Mouse (Mus musculus) intestine, embryonic 15.5 days (tissue): ENCODE results near the gene Zfp622. TPM values are rescaled to one million over a fixed set of nuclear protein-coding genes. Genes with fewer than 3 reads are reported as not detected.
A peak's percentile ranks its signal among the peaks of the same experiment; 100 is the strongest.

Source experiments
- ATAC-seq: fragments of 200-750 bp; cut with Nextera tagmentation; 2 replicates; pipeline ENCODE4 v1.8.0; 2017; ENCODE audit warnings: moderate TSS enrichment, moderate library complexity
- H3K27ac ChIP-seq: fragments of 300-500 bp; sonication (generic); 2 replicates; pipeline ENCODE4 v1.5.1; 2015; ENCODE audit warnings: mild to moderate bottlenecking, inconsistent platforms
- H3K27me3 ChIP-seq: fragments of 300-500 bp; sonication (generic); replicated peaks from 2 replicates; pipeline ENCODE4 v1.6.1; 2015; ENCODE audit warnings: inconsistent platforms
- H3K36me3 ChIP-seq: fragments of 300-500 bp; sonication (generic); 2 replicates; pipeline ENCODE4 v1.6.1; 2015; ENCODE audit warnings: inconsistent platforms
- H3K4me1 ChIP-seq: fragments of 300-500 bp; sonication (generic); replicated peaks from 2 replicates; pipeline ENCODE4 v1.6.1; 2015; ENCODE audit warnings: inconsistent platforms
- H3K4me2 ChIP-seq: fragments of 300-500 bp; sonication (generic); replicated peaks from 2 replicates; pipeline ENCODE4 v1.6.1; 2015; ENCODE audit warnings: mild to moderate bottlenecking, inconsistent platforms
- H3K4me3 ChIP-seq: fragments of 300-500 bp; sonication (generic); replicated peaks from 2 replicates; pipeline ENCODE4 v1.5.1; 2015; ENCODE audit warnings: inconsistent platforms
- H3K9ac ChIP-seq: fragments of 300-500 bp; sonication (generic); 2 replicates; pipeline ENCODE4 v1.6.1; 2015; ENCODE audit warnings: inconsistent platforms
- H3K9me3 ChIP-seq: fragments of 300-500 bp; sonication (generic); 2 replicates; pipeline ENCODE4 v1.6.1; 2016; ENCODE audit warnings: inconsistent platforms
- WGBS: fragments of 180-500 bp; shearing (Covaris S2); methylation state at CpG from one replicate; pipeline ENCODE4 v1.1.7; 2015; 5-methylcytosine and 5-hydroxymethylcytosine counted together
- polyA plus RNA-seq: library from polyadenylated mRNA; unstranded; fragments of >200 nt; fragmentation: Nextera tagmentation; extraction: Ambion mirVana; gene quantifications from 2 replicates; pipeline ENCODE4 v1.2.1, GENCODE M21; 2015

Gene Zfp622
- polyA plus RNA-seq, result 31.8 and 34.9 TPM in 2 replicates

GRCm38 (mm10) chr15:25984067-25984733, at the start of gene Zfp622:
Gene Zfp622 (plus strand): TSS chr15:25984366.
- Histone ChIP-seq H3K4me3 (peak within 1 kb of the TSS; percentile 80), H3K4me1 (peaks cover 8% of the 10 kb centered on the region), H3K27me3 (no peaks in the 10 kb centered on the region), H3K9ac (peak within 1 kb of the TSS; percentile 91), H3K4me2 (peak within 1 kb of the TSS; percentile 65), H3K27ac (peak within 1 kb of the TSS; percentile 93), H3K9me3 (no peaks in the 10 kb centered on the region), H3K36me3 (peaks cover 6% of the 10 kb centered on the region)
- under 1% methylated on average over 57 of the region's 57 CpGs for WGBS
- peak; percentile 98 for ATAC-seq

- 88% methylated on average over 7 of the region's 7 CpGs for WGBS
- Histone ChIP-seq H3K4me3 (no peak overlapping the region), H3K9me3 (no peaks in the 10 kb centered on the region), H3K4me1 (0 out of 2 replicates have a peak, but pooled peaks cover 2% of the 10 kb centered on the region), H3K36me3 (no peaks in the 10 kb centered on the region), H3K4me2 (no peak overlapping the region), H3K9ac (no peak overlapping the region), H3K27ac (no peak overlapping the region), H3K27me3 (no peaks in the 10 kb centered on the region)
- ATAC-seq, result no peak
Measured at GRCm38 (mm10) chr15:25934411-25934810, 49.8 kb upstream of the Zfp622 start.

GRCm38 (mm10) chr15:25938496-25938895, 45.7 kb upstream of the Zfp622 start:
- 91% methylated on average over 7 of the region's 7 CpGs for WGBS
- Histone ChIP-seq H3K9me3 (no peaks in the 10 kb centered on the region), H3K27ac (no peak overlapping the region), H3K36me3 (no peaks in the 10 kb centered on the region), H3K9ac (no peak overlapping the region), H3K4me1 (no peaks in the 10 kb centered on the region), H3K4me2 (no peak overlapping the region), H3K4me3 (no peak overlapping the region), H3K27me3 (no peaks in the 10 kb centered on the region)
- no peak for ATAC-seq

- Histone ChIP-seq H3K4me2 (peak overlapping the region; percentile 53), H3K36me3 (no peaks in the 10 kb centered on the region), H3K27ac (no peak overlapping the region; the same call in 1 of the 2 replicates), H3K9ac (no peak overlapping the region), H3K9me3 (no peaks in the 10 kb centered on the region), H3K4me3 (peak overlapping the region; percentile 21), H3K4me1 (no peaks in the 10 kb centered on the region), H3K27me3 (no peaks in the 10 kb centered on the region)
- 27% methylated on average over 24 of the region's 24 CpGs for WGBS
- peak; percentile 61 for ATAC-seq
Measured at GRCm38 (mm10) chr15:25940397-25941377, 43.5 kb upstream of the Zfp622 start.

DNA sequence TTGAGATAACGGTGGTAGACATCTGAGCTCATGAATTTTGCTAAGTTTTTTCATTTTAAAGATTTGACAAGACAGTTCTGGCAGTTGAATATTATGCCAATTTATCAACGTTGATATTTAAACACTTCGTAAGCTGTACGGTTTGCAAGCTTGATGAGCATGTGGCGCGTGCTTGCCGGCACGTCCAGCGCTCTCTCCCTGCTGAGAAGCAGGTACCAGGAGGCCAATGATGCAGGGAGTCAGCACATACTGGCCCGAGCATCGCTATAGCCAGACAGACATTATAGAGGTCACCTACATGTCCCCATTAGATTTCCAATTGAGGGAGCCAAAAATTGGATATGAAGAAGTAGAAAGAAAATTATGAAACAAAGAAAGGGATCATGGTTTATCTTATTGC, 42.7 kb upstream of the Zfp622 start:
- 73% methylated on average over 11 of the region's 11 CpGs for WGBS
- no peak overlapping the region for H3K27ac ChIP-seq
- no peak overlapping the region for H3K4me3 ChIP-seq
- no peaks in the 10 kb centered on the region for H3K36me3 ChIP-seq
- no peak overlapping the region for H3K9ac ChIP-seq
- H3K4me1 ChIP-seq, result no peaks in the 10 kb centered on the region
- no peaks in the 10 kb centered on the region for H3K9me3 ChIP-seq
- no peaks in the 10 kb centered on the region for H3K27me3 ChIP-seq
- H3K4me2 ChIP-seq, result no peak overlapping the region
- ATAC-seq, result no peak

GRCm38 (mm10) chr15:25942415-25942814, 41.8 kb upstream of the Zfp622 start:
- no peak overlapping the region for H3K4me3 ChIP-seq
- no peak overlapping the region for H3K4me2 ChIP-seq
- ATAC-seq, result peak; percentile 49

GRCm38 (mm10) chr15:25943386-25944137, 40.6 kb upstream of the Zfp622 start:
- no peaks in the 10 kb centered on the region for H3K4me1 ChIP-seq
- no peaks in the 10 kb centered on the region for H3K27me3 ChIP-seq
- H3K27ac ChIP-seq, result no peak overlapping the region
- 87% methylated on average over 15 of the region's 15 CpGs for WGBS
- no peak for ATAC-seq
- H3K4me3 ChIP-seq, result no peak overlapping the region
- H3K9ac ChIP-seq, result no peak overlapping the region
- no peaks in the 10 kb centered on the region for H3K9me3 ChIP-seq
- no peaks in the 10 kb centered on the region for H3K36me3 ChIP-seq
- H3K4me2 ChIP-seq, result no peak overlapping the region

More at GRCm38 (mm10) chr15:25942415-25942814, 41.8 kb upstream of the Zfp622 start:
- Histone ChIP-seq H3K27me3 (no peaks in the 10 kb centered on the region), H3K9me3 (no peaks in the 10 kb centered on the region), H3K27ac (no peak overlapping the region), H3K9ac (no peak overlapping the region), H3K4me1 (no peaks in the 10 kb centered on the region), H3K36me3 (no peaks in the 10 kb centered on the region)
- 56% methylated on average over 4 of the region's 4 CpGs for WGBS

DNA sequence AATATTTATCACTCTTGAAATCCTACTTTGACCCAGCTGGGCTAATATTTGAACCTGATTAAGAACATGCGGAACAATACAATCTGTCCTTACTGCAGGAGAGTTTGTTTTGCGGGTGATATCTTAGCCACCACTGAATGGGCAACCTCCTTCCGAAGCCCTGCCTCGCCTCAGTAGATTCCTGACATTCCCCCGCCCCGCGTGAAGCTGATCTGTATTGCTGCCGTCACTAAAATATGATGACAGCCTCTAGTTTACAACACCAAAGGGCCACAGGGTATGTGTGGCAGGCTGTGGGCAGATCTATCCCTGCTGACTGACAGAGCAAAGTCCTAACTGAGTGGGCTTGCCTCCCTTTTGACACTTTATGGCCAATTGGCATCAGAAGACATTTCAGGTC, 38.9 kb upstream of the Zfp622 start:
- WGBS, result 44% methylated on average over 8 of the region's 8 CpGs
- H3K4me1 ChIP-seq, result no peaks in the 10 kb centered on the region
- H3K9ac ChIP-seq, result no peak overlapping the region
- no peaks in the 10 kb centered on the region for H3K27me3 ChIP-seq
- no peak overlapping the region for H3K4me2 ChIP-seq
- no peaks in the 10 kb centered on the region for H3K36me3 ChIP-seq
- no peak overlapping the region for H3K27ac ChIP-seq
- H3K9me3 ChIP-seq, result no peaks in the 10 kb centered on the region
- ATAC-seq, result peak; percentile 72
- no peak overlapping the region for H3K4me3 ChIP-seq

GRCm38 (mm10) chr15:25946482-25946881, 37.7 kb upstream of the Zfp622 start:
- Histone ChIP-seq H3K27ac (no peak overlapping the region), H3K4me3 (no peak overlapping the region)
- 91% methylated on average over 7 of the region's 7 CpGs for WGBS

DNA sequence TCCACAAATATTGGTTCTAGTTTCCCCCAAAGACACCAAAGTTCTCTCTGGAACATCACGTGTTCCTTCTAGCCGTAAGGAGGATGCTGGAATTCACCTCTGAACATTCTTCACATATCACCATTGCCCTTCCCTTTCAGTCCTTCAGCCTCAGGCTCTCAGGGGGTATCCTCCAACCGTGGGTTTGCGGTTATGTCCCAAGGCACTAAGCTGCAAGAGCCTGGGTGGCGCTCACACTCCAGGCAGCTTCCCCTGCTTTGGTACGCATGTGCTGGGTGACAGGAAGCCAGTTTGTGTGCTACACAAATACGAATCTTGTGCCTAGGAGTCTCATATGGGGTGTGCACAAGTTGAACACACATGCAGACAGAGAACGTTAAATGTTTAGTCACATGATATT, 36.8 kb upstream of the Zfp622 start:
- no peak overlapping the region for H3K27ac ChIP-seq
- no peak overlapping the region for H3K9ac ChIP-seq
- H3K4me1 ChIP-seq, result no peaks in the 10 kb centered on the region
- 78% methylated on average over 8 of the region's 8 CpGs for WGBS
- no peak for ATAC-seq
- no peak overlapping the region for H3K4me3 ChIP-seq
- no peak overlapping the region for H3K4me2 ChIP-seq
- no peaks in the 10 kb centered on the region for H3K36me3 ChIP-seq
- no peaks in the 10 kb centered on the region for H3K27me3 ChIP-seq
- no peaks in the 10 kb centered on the region for H3K9me3 ChIP-seq

More at GRCm38 (mm10) chr15:25946482-25946881, 37.7 kb upstream of the Zfp622 start:
- Histone ChIP-seq H3K9ac (no peak overlapping the region), H3K4me2 (no peak overlapping the region), H3K9me3 (no peaks in the 10 kb centered on the region), H3K4me1 (no peaks in the 10 kb centered on the region), H3K27me3 (no peaks in the 10 kb centered on the region), H3K36me3 (no peaks in the 10 kb centered on the region)
- ATAC-seq, result no peak

GRCm38 (mm10) chr15:25948257-25949223, 35.6 kb upstream of the Zfp622 start:
- Histone ChIP-seq H3K9ac (no peak overlapping the region), H3K27ac (no peak overlapping the region), H3K9me3 (no peaks in the 10 kb centered on the region), H3K27me3 (no peaks in the 10 kb centered on the region), H3K36me3 (no peaks in the 10 kb centered on the region), H3K4me3 (no peak overlapping the region), H3K4me2 (no peak overlapping the region), H3K4me1 (no peaks in the 10 kb centered on the region)
- WGBS, result 75% methylated on average over 26 of the region's 26 CpGs
- no peak for ATAC-seq
